Mouse (Mus musculus) hindbrain, embryonic 10.5 days (tissue): ENCODE data around the gene Csnk1e. TPM values are rescaled to one million over a fixed set of nuclear protein-coding genes. Genes with fewer than 3 reads are reported as not detected.
A peak's percentile ranks its signal among the peaks of the same experiment; 100 is the strongest.
"Not testable (repeated sequence)": the region's sequence is repeated elsewhere in the genome, so short reads cannot be mapped to it uniquely, and the experiment has no call there.

Source experiments
- DNase-seq: peaks from one replicate; pipeline ENCODE4 v3.0.0-alpha.2; 2017; ENCODE audit warnings: low spot score
- H3K27ac ChIP-seq: fragments of 300-500 bp; sonication (generic); 2 replicates; pipeline ENCODE4 v1.5.1; 2016; ENCODE audit warnings: mild to moderate bottlenecking, moderate library complexity
- H3K27me3 ChIP-seq: fragments of 300-500 bp; sonication (generic); 2 replicates; pipeline ENCODE4 v1.6.1; 2016; ENCODE audit warnings: mild to moderate bottlenecking; ENCODE audit not compliant: poor library complexity, insufficient read depth, severe bottlenecking
- H3K36me3 ChIP-seq: fragments of 300-500 bp; sonication (generic); 2 replicates; pipeline ENCODE4 v1.6.1; 2016; ENCODE audit warnings: mild to moderate bottlenecking, moderate library complexity
- H3K4me1 ChIP-seq: fragments of 300-500 bp; sonication (generic); replicated peaks from 2 replicates; pipeline ENCODE4 v1.6.1; 2016; ENCODE audit warnings: mild to moderate bottlenecking
- H3K4me3 ChIP-seq: fragments of 300-500 bp; sonication (generic); 2 replicates; pipeline ENCODE4 v1.5.1; 2016; ENCODE audit warnings: mild to moderate bottlenecking, moderate library complexity
- H3K9me3 ChIP-seq: fragments of 300-500 bp; sonication (generic); 2 replicates; pipeline ENCODE4 v1.6.1; 2016; ENCODE audit warnings: mild to moderate bottlenecking, moderate library complexity
- WGBS: fragments of 180-500 bp; shearing (Covaris S2); methylation state at CpG from one replicate; pipeline ENCODE4 v1.1.7; 2016; 5-methylcytosine and 5-hydroxymethylcytosine counted together
- polyA plus RNA-seq: library from polyadenylated mRNA; unstranded; fragments of >200 nt; fragmentation: Nextera tagmentation; extraction: Ambion mirVana; gene quantifications from 2 replicates; pipeline ENCODE4 v1.2.1, GENCODE M21; 2016

The Csnk1e gene
- polyA plus RNA-seq, 1 experiment from 2014 or later, result 190 TPM

DNA sequence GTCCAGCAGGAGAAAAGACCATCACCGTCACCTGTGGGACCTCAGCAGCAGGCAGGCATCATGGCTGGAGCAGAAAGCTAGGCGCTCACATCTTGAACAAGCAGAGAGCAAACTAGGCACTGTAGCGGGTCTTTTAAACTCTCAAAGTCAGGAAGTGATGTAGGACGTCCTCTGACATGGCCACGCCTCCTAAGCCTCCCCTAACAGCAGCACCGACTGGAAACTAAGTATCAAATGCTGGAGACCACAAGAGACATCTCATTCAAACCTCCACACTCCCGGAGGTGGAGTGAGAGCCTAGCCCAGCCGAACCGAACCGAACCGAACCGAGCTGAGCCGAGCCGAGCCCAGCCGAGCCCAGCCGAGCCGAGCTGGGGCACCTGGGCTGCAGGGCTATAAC lies 15.2 kb upstream of the Csnk1e start:
- 0 out of 2 replicates have a peak, but pooled peaks cover 3% of the 10 kb centered on the region for H3K9me3 ChIP-seq
- no peaks in the 10 kb centered on the region for H3K36me3 ChIP-seq
- H3K4me1 ChIP-seq, result peaks cover 19% of the 10 kb centered on the region
- 32% methylated on average over 17 of the region's 17 CpGs for WGBS
- H3K4me3 ChIP-seq, result peak overlapping the region; percentile 36
- no peak for DNase-seq
- H3K27me3 ChIP-seq, result peaks cover 10% of the 10 kb centered on the region
- no peak overlapping the region for H3K27ac ChIP-seq

DNA sequence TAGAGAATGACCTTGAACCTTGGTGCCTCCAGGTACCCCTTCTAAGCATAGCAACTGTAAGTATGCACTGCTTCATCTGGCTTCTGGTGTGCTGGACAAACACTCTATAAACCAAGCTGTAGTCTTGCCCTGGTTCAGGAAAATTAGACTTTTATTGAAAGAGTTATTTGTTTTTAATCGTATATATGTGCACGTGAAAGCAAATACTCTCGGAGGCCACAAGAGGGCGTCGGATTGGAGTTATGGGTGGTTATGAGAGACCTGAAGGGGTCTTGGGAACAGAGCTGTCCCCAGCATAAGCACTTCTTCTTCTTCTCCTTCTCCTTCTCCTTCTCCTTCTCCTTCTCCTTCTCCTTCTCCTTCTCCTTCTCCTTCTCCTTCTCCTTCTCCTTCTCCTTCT lies 14.2 kb upstream of the Csnk1e start:
- 69% methylated on average over 5 of the region's 5 CpGs for WGBS
- no peak for DNase-seq
- Histone ChIP-seq H3K9me3 (0 out of 2 replicates have a peak, but pooled peaks cover 3% of the 10 kb centered on the region), H3K4me3 (no peak overlapping the region), H3K27ac (no peak overlapping the region), H3K36me3 (no peaks in the 10 kb centered on the region), H3K27me3 (peaks cover 11% of the 10 kb centered on the region), H3K4me1 (peaks cover 19% of the 10 kb centered on the region)

DNA sequence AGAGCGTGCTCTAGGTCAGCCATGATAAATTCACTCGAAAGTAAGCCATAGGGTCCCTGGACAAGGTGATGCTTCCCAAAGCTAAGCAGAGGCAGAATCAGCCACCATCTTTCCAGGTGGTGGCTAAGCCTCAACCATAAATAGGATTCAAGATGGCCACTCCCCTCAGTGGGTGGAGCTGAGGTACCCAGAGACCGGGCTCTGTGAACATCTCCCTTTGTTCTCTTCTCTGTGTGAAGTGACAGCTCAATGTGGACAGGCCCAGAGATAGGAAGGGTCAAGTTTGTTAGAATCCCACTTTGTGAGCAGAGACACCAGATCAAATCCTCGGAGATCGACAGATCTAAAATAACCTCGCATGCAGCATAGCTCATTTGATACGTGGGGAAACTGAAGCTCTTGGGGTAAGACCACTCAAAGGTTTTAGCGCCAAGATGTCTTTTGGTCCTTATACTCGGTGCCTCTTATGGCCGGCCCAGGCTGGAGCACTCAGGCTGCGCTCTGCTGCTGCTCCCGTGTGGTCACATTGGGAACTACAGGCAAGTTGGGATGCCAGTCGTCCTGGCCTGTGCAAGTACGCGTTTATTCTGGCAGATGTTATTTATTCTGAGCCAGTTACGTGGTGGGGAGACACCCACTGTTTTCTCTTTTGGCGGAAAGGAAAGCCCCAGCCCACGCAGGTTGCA lies 11.4 kb upstream of the Csnk1e start:
- 7% methylated on average over 18 of the region's 18 CpGs for WGBS
- Histone ChIP-seq H3K4me1 (peaks cover 22% of the 10 kb centered on the region), H3K9me3 (peaks cover 14% of the 10 kb centered on the region), H3K36me3 (no peaks in the 10 kb centered on the region; the same call in 1 of the 2 replicates), H3K27ac (peak overlapping the region; percentile 25), H3K4me3 (peak overlapping the region; percentile 5; the same call in 1 of the 2 replicates), H3K27me3 (peaks cover 36% of the 10 kb centered on the region)
- peak; percentile 87 for DNase-seq

DNA sequence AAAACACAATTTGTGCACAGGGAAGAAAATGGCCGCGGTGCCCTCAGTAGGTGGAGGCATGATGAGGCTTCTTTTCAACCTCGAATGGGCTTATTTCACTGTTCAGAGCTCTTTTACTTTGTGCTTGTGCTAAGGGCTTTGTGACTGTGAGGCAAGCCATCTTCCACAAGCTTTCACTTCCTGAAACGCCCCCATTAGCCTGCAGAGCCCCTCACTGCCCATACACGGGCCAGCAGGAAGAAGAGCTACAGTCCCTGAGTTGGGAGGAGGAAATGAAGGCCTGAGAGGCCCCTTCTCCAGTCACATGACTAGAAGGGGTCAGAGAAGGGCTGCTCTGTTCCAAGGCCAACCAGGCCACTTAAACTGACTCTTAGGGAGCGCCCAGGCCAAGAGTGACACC lies 1.2 kb upstream of the Csnk1e start:
- 76% methylated on average over 6 of the region's 6 CpGs for WGBS
- Histone ChIP-seq H3K27me3 (peaks cover 38% of the 10 kb centered on the region), H3K36me3 (no peaks in the 10 kb centered on the region), H3K4me3 (no peak overlapping the region), H3K9me3 (peaks cover 3% of the 10 kb centered on the region; the same call in 1 of the 2 replicates), H3K4me1 (peaks cover 20% of the 10 kb centered on the region), H3K27ac (peak overlapping the region; percentile 40; the same call in 1 of the 2 replicates)
- no peak for DNase-seq

DNA sequence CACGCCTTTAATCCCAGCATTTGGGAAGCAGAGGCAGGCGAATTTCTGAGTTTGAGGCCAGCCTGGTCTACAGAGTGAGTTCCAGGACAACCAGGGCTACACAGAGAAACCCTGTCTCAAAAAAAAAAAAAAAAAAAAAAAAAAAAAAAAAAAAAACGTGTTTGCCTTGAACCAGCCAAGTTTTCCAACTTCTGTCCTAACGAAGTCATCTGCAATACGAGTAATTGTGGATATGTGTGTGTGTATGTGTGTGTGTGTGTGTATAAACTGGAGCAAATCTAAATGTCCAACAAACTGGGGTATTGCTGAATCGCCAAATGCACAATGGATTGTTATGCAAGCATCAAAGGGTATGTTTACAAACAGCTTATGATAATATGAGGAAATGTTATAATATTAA lies 738 bp upstream of the Csnk1e start:
- not testable (repeated sequence) for H3K4me3 ChIP-seq, H3K27ac ChIP-seq, DNase-seq, H3K9me3 ChIP-seq, H3K36me3 ChIP-seq
- WGBS, result 52% methylated on average over 6 of the region's 6 CpGs
- Histone ChIP-seq H3K27me3 (peaks cover 34% of the 10 kb centered on the region), H3K4me1 (peaks cover 20% of the 10 kb centered on the region)

DNA sequence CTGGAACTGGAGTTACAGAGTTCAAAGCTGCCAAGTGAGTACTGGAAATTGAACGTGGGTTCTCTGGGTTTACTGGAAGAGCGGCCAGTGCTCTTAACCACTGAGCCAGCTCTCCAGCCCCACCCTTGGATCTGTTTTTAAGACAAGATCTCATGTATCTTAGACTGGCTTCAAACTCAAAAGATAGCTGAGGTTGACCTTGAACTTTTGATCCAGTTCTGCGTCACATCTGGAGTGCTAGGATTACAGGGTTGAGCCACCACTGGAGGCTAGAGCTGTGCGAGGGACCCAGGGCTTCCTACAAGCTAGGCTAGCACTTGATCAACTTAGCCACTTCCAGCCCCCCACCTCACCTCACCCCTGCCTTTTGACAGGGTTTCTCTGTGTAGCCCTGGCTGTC lies 1.5 kb downstream of the Csnk1e start:
- Histone ChIP-seq H3K4me3 (no peak overlapping the region), H3K9me3 (no peaks in the 10 kb centered on the region; the same call in 1 of the 2 replicates), H3K27ac (no peak overlapping the region), H3K36me3 (no peaks in the 10 kb centered on the region), H3K27me3 (peaks cover 28% of the 10 kb centered on the region), H3K4me1 (peaks cover 20% of the 10 kb centered on the region)
- no peak for DNase-seq
- WGBS, result 89% methylated on average over 4 of the region's 4 CpGs

DNA sequence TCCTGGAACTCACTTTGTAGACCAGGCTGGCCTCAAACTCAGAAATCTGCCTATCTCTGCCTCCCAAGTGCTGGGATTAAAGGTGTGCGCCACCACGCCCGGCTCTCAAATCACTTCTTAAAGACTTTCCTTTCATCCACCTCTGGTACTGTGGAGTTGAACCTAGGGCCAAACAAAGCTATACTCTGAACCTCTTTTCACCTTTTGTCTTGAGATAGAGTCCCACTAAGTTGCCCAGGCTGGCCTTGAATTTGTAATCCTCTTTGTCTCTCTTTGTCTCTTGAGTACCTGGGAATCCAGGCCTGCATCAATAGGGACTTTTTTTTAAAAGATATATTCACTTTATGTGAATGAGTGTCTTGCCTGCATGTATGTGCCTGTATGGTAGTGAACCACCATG lies 7.3 kb downstream of the Csnk1e start:
- 92% methylated on average over 3 of the region's 3 CpGs for whole genome bisulfite sequencing
- DNase-seq, result no peak

DNA sequence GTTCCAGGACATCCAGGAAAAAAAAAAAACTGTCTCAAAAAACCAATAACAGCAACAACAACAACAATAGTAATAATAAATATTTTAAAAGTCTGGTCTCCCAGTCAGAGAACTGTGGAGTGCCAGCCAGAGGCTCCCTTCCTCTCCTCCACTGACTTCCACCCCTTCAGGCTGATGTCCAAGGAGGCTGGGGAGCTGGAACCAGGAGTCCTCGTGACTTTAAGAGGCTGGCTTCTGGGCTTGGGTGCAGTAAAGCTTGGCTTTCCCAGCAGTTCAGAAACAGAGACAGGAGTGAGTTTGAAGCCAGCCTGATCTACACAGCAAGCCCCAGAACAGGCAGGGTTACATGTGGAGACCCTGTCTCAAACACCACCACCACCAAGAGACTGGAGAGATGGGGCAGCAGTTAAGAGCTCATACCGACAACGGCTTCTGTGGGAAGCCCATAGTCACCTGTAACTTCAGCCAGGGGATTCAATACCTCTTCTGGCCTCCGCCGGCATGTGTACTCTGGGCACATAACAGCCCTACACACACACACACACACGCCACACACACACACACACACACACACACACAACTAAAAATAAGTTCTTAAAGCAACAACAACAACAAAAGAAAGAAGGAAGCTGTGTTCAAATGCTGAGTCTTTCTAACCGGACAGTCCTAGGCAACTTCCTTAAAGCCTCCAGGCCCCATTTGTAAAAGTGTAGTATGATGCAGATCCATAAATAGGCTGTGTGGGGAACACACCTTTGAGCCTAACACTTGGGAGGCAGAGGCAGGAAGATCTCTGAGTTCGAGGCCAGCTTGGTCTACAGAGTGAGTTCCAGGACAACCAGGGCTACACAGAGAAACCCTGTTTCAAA lies 9.3 kb downstream of the Csnk1e start:
- 85% methylated on average over 8 of the region's 8 CpGs for WGBS
- no peak overlapping the region for H3K27ac ChIP-seq
- no peak for DNase-seq
- no peak overlapping the region for H3K4me3 ChIP-seq
- H3K36me3 ChIP-seq, result no peaks in the 10 kb centered on the region
- H3K4me1 ChIP-seq, result peaks cover 29% of the 10 kb centered on the region
- no peaks in the 10 kb centered on the region for H3K9me3 ChIP-seq
- peaks cover 9% of the 10 kb centered on the region; the same call in 1 of the 2 replicates for H3K27me3 ChIP-seq

More for the DNA sequence above, 7.3 kb downstream of the Csnk1e start:
- Histone ChIP-seq H3K4me1 (peaks cover 15% of the 10 kb centered on the region), H3K27me3 (peaks cover 13% of the 10 kb centered on the region; the same call in 1 of the 2 replicates), H3K36me3 (no peaks in the 10 kb centered on the region), H3K9me3 (no peaks in the 10 kb centered on the region; the same call in 1 of the 2 replicates), H3K4me3 (no peak overlapping the region), H3K27ac (no peak overlapping the region)

DNA sequence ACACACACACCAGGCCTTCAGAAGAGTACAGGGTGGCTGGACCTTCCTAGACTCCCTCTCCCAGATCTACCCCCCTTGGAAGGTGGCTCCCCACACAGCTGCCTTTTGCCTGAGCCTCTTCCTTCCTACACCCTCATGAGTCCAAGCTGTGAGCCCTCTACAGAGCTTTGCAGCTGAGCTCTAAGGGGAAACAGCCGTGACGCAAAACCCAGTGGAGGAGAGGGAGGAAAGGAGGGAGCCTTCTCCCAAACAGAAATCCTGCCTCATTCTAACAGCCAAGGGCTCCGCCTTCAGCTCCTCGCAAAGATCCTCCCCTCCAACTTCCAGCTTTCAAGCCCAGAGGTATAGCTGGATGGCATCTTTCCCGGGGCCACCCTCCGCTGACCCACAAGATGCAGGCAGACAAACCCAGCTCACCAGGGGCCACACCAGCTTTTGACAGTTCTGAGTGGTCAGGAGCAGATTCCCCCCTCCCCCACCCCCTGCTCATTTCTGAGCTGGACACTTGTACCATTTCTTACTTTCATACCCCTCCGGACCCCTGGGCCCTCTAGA lies 11.4 kb downstream of the Csnk1e start:
- no peak for DNase-seq
- peaks cover 9% of the 10 kb centered on the region; the same call in 1 of the 2 replicates for H3K27me3 ChIP-seq
- H3K4me1 ChIP-seq, result peaks cover 50% of the 10 kb centered on the region
- peaks cover 10% of the 10 kb centered on the region for H3K36me3 ChIP-seq
- 52% methylated on average over 7 of the region's 7 CpGs for WGBS
- no peak overlapping the region; the same call in 1 of the 2 replicates for H3K27ac ChIP-seq
- no peak overlapping the region for H3K4me3 ChIP-seq
- H3K9me3 ChIP-seq, result no peaks in the 10 kb centered on the region

DNA sequence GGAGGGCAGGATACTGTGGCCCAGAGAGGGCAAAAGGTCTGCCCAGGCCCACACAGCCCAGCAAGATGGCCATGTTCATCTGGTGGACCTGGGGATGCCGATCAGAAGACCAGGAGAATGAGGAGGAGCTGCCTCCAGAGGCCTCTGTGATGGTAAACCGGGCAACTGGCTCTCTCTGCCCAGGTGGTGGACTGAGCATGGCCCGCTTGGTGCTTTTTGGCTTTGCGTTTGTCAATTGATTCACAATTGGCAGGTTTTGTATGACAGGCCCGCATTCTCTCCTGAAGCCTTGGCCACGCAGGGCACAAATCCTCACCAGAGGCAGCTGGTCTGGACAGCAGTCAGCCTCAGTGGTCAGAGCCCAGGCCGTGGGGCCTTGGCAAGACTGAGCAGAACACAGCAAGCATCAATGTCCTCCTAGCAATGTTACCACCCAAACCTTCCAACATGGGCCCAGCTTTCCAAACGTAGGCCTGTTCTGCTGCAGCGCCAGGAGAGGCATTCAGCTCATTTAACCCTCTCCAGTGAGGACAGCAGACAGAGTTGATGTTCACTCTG lies 12.3 kb downstream of the Csnk1e start:
- H3K27ac ChIP-seq, result peak overlapping the region; percentile 100; the same call in 1 of the 2 replicates
- 80% methylated on average over 9 of the region's 9 CpGs for WGBS

DNA sequence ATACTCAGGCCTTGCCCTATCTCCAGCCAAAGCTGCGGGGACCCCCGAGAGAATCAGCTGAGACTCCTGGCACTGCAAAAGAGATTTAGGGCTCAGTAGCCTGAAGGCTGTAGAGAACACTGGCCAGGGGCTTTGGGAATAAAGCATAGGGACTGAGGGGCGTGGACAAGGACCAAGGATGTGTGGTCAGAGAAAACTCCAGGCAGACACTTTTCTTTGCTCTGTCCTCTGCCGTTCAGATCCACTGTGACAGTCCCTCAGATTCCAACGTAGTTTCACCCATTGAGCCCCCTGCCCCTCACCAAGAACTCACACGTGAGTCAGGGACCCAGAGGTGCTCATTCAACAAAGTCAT lies 13.1 kb downstream of the Csnk1e start:
- H3K9me3 ChIP-seq, result no peaks in the 10 kb centered on the region
- H3K4me3 ChIP-seq, result peak overlapping the region; percentile 98
- peaks cover 9% of the 10 kb centered on the region; the same call in 1 of the 2 replicates for H3K27me3 ChIP-seq
- WGBS, result 3% methylated on average over 6 of the region's 6 CpGs
- H3K27ac ChIP-seq, result peak overlapping the region; percentile 100
- H3K36me3 ChIP-seq, result peaks cover 27% of the 10 kb centered on the region
- no peak for DNase-seq
- H3K4me1 ChIP-seq, result peaks cover 67% of the 10 kb centered on the region

More for the DNA sequence above, 12.3 kb downstream of the Csnk1e start:
- H3K27me3 ChIP-seq, result peaks cover 9% of the 10 kb centered on the region; the same call in 1 of the 2 replicates
- H3K4me1 ChIP-seq, result peaks cover 59% of the 10 kb centered on the region
- H3K4me3 ChIP-seq, result 0 out of 2 replicates have a peak overlapping the region, but pooled peaks have one; percentile 98
- peaks cover 19% of the 10 kb centered on the region for H3K36me3 ChIP-seq
- DNase-seq, result no peak
- no peaks in the 10 kb centered on the region for H3K9me3 ChIP-seq
